20 mouse cellular contexts compared by ENCODE assay signal in the genomic region with DNA sequence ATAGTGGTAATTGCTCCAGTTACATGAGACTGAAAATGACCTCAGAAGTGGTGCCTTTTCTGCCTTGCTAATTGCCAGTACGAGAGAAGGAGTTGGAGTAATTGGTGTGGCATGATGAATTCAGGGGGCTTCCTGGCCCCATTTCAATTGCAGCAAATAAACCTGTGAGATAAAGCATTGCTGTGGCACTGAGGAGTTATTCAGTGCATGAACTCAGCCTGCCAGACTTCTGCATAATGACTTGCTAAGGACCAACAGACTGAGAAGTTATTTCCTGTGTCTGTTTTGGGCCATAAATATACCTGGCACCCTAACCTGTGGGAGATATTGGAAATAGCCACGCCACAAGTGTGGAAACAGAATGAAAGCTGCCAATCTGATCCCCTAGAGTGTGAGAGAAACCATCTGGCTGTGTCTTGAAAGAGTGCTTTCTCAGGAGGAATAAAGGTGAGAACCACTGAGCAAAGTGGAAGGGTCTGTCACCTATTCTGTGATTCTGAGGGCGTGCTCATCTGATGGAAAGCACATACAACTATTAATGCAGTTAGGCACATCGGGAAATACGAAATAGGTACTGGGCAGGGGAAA.
"Had no signal": no experiment of that assay in that cellular context is flagged by ENCODE, and none has a peak within 500 bp of the region (broad histone marks: within the 10 kb centered on the region; RNA-seq: fewer than 3 reads in every experiment).

No protein-coding gene starts in this region.

- ATAC-seq: midbrain, embryonic 16.5 days had no signal

- H3K27me3 ChIP-seq: liver, embryonic 13.5 days; midbrain, embryonic 12.5 days; neural tube, embryonic 13.5 days had no signal

- H3K27ac ChIP-seq: kidney, postnatal 0 days; left cerebral cortex, adult 2 months; liver, embryonic 13.5 days; midbrain, embryonic 12.5 days; neural tube, embryonic 13.5 days; stomach, postnatal 0 days had no signal

- DNase-seq: kidney, adult 2 months; kidney, postnatal 25 days; layer of hippocampus, postnatal 36 days; liver, embryonic 13.5 days; lung, adult 2 months; lung, postnatal 14 days; lung, postnatal 4 days; right cerebral cortex, adult 18-20 months; right cerebral cortex, postnatal 14 days; right cerebral cortex, postnatal 4 days; thymus, adult 2 months; thymus, postnatal 14 days; thymus, postnatal 4 days had no signal

- H3K4me1 ChIP-seq: liver, embryonic 13.5 days; midbrain, embryonic 12.5 days; neural tube, embryonic 13.5 days had no signal

- H3K9ac ChIP-seq: liver, embryonic 13.5 days; midbrain, embryonic 12.5 days; neural tube, embryonic 13.5 days had no signal

- H3K9me3 ChIP-seq: liver, embryonic 13.5 days; midbrain, embryonic 12.5 days; neural tube, embryonic 13.5 days had no signal

- H3K4me3 ChIP-seq: left cerebral cortex, adult 2 months; liver, embryonic 13.5 days; midbrain, embryonic 12.5 days; myocyte; neural tube, embryonic 13.5 days had no signal

- H3K36me3 ChIP-seq: liver, embryonic 13.5 days; midbrain, embryonic 12.5 days; neural tube, embryonic 13.5 days had no signal

- H3K4me2 ChIP-seq: liver, embryonic 13.5 days; midbrain, embryonic 12.5 days; neural tube, embryonic 13.5 days had no signal
